Mouse (Mus musculus): ENCODE results near the gene Pcbd2. TPM values are rescaled to one million over a fixed set of nuclear protein-coding genes. Genes with fewer than 3 reads are reported as not detected.

The Pcbd2 gene
- total RNA-seq, 2 experiments from 2014 or later, result 15.5 to 20.6 TPM

GRCm38 (mm10) chr13:55730716-55731115 is 3.5 kb downstream of the Pcbd2 start:
- intact Hi-C loops (cut with DNase I), result no loop called here
- DNase-seq, result no peak

DNA sequence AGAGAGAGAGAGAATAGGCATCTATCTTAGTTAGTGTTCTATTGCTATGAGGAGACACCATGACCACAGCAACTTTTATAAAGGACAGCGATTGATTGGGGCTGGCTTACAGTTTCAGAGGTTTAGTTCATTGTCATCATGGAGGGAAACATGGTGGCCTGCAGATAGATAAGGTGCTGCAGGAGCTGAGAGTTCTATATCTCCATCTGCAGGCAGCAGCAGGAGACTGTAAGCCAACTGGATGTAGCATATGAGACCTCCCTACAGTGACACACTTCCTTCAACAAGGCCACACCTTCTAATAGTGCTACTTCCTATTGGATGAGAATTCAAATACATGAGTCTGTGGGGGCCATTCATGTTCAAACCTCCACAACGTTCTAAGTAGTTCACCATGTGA is 5.0 kb downstream of the Pcbd2 start:
- intact Hi-C loops (cut with DNase I), result no loop called here
- DNase-seq, result no peak

DNA sequence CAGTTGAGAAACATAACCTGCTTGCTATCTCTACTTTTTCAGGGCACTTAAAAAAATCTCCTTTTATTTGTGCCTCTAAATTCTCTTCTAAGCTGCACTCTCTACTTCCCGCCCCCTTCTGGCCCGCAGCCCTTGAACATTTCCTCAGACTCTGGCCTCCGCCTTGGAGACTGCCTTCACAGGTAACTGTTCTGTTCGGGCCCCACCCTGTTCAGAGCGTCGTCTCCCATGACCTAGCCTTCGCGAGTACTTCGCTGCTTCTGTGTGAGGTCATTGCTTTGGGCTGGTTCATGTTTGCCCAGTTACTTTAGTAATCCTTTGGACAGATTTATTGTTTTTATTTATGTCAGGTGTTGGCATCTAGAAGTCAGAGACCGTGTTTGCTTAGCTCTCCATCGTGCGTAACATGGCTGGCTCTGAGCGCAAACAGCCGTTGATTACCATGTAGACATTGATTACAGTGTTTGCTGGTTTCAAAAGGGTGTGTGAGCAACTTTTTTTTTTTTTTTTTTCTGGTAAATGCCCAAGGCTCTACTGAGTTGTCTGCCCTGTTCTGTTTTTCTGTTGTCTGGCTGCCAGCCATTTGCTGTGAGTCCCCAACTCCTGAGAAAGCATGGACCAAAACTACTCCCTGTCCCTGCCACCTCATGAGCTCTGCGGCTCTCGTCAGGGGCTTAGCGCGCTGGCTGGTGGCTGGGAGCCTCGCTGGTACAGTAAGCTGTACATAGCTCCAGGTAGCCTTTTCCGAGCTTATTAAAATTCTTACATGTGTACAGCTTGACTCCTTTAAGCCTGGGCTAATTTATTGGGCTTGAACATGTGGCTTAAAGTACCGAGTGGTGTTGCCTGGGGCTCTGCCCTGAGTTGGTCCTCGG is 6.7 kb downstream of the Pcbd2 start:
- no peak for DNase-seq
- intact Hi-C loops (cut with DNase I), result no loop called here

GRCm38 (mm10) chr13:55737885-55738284 is 10.7 kb downstream of the Pcbd2 start:
- DNase-seq, result no peak
- intact Hi-C loops (cut with DNase I), result no loop called here

GRCm38 (mm10) chr13:55742306-55742705 is 15.1 kb downstream of the Pcbd2 start:
- intact Hi-C loops (cut with DNase I), result no loop called here
- no peak for DNase-seq

GRCm38 (mm10) chr13:55754380-55754779 is 27.2 kb downstream of the Pcbd2 start:
- DNase-seq, result no peak
- intact Hi-C loops (cut with DNase I), result loop anchor here (10.0 kb wide), 1 partner anchor 200 kb away; no protein-coding TSS in a partner anchor

- no peak for DNase-seq
- intact Hi-C loops (cut with DNase I), result loop anchor here (10.0 kb wide), 1 partner anchor 198 kb away; no protein-coding TSS in a partner anchor
These were observed 29.6 kb downstream of the Pcbd2 start for GRCm38 (mm10) chr13:55756789-55757188.

GRCm38 (mm10) chr13:55757645-55758044 is 30.5 kb downstream of the Pcbd2 start:
- intact Hi-C loops (cut with DNase I), result loop anchor here (10.0 kb wide), 1 partner anchor 197 kb away; no protein-coding TSS in a partner anchor
- no peak for DNase-seq

- intact Hi-C loops (cut with DNase I), result no loop called here
- DNase-seq, result no peak
These were observed 33.4 kb downstream of the Pcbd2 start for GRCm38 (mm10) chr13:55760576-55760975.

GRCm38 (mm10) chr13:55761486-55761885 is 34.3 kb downstream of the Pcbd2 start:
- intact Hi-C loops (cut with DNase I), result no loop called here

GRCm38 (mm10) chr13:55774352-55774751 is 47.2 kb downstream of the Pcbd2 start:
- intact Hi-C loops (cut with DNase I), result no loop called here
- DNase-seq, result no peak

More at GRCm38 (mm10) chr13:55761486-55761885, 34.3 kb downstream of the Pcbd2 start:
- DNase-seq, result no peak

DNA sequence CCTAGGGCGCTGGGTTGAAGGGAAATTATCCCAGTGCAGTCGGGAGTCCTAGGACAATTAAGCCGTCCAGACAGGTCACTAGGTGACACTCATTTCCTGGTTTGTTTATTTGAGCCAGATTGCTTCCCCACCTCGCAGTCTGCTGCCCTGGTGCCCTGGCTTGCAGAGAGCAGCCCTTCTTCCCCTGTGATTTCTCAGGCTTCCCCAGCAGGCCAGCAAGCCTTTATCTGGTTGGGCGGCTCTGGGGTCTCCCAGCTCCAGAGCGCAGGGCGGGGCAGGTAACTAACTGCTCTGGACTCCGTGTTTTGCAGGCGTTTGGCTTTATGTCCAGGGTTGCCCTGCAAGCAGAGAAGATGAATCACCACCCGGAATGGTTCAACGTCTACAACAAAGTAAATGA is 47.9 kb downstream of the Pcbd2 start:
- DNase-seq, result no peak
- intact Hi-C loops (cut with DNase I), result no loop called here

- intact Hi-C loops (cut with DNase I), result no loop called here
- no peak for DNase-seq
These were observed 57.1 kb downstream of the Pcbd2 start, which contains the start of gene Catsper3 for GRCm38 (mm10) chr13:55784268-55784667. Gene Catsper3, plus strand, starts transcription at chr13:55784568.

DNA sequence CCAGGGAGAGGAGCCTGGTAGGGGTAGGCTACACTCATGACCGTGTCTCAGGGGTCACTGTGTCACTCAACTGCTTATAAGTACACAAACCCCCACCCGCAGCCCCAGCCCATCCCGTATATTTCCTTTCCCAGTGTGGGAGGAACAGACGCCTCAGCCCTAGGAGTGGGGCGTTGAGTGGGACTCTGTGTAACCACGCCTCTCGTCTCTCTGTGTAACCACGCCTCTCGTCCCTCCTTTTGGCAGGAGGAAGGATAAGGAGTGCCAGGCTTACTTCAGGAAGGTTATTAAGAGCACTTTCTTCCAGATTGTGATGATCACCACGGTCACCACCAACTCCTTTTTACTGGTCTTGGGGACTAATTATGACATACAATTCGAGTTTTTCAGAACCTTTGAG is 59.0 kb downstream of the Pcbd2 start:
- DNase-seq, result no peak
- intact Hi-C loops (cut with DNase I), result no loop called here

DNA sequence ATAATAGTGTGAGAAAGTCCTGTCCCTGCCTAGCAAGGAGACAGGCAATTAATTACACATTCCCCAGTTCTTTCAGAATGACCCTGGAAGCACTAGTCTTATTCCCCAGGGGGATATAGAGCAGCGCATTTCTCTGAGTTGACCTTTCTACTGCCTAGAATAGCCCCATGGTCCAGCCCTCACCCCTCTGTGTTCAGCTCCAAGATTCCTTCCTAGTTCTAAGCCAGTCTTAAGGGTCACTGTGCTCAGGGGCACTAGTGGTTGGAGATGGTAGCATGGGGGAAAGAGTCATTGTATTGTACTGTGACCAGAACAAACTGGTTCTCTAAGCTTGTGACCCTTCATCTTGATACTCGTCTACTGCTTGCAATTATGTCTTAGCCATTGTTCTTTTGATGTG is 74.1 kb downstream of the Pcbd2 start:
- intact Hi-C loops (cut with DNase I), result no loop called here
- DNase-seq, result no peak

DNA sequence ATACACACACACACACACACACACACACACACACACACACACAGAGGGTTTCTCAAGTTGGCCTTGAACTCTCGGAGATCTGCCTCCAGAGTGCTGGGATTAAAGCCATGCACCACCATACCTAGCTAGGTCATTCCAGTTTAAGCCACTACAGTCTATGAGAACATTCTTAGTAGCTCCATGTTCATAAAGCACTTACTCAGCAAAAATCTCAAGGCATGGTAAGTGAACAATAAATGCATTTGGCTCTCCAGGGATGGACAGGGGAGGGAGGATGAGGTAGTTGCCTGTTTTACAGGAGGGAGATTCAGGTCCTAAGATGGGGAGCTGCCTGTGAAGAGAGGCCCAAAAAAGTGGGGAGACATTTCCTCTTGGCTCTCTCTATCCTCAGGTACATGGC is 76.8 kb downstream of the Pcbd2 start:
- DNase-seq, result no peak
- intact Hi-C loops (cut with DNase I), result no loop called here

DNA sequence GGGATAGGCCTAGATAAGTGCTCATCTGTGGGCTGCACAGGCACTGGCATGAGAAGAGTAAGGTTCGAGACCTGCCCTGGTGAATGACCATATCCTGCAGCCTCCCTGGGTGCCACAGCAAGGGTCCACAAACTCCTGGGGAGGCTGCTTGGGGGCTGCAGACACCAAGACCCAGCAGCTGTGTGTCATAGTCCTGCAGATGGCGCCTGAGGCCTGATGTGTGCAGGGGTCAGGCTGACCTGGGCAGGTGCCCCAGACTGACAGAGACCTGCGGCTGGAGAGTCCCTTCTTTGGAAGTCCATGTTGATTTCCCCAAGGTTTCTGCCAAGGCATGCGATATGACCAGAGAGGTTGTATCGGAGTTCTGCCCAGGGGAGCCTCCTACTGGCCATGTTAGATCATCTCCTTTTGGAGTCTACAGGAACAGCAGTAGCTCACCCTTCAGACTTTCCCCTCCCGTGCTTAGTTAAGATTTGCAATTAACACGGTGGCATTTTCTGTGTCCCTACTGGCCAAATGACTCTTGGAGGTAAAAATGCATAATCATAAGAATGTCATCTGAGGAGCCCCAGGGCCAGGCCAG is 82.0 kb downstream of the Pcbd2 start:
- intact Hi-C loops (cut with DNase I), result no loop called here

GRCm38 (mm10) chr13:55809707-55810106 is 82.5 kb downstream of the Pcbd2 start:
- DNase-seq, result no peak
- intact Hi-C loops (cut with DNase I), result no loop called here

More for the DNA sequence above, 82.0 kb downstream of the Pcbd2 start:
- no peak for DNase-seq

DNA sequence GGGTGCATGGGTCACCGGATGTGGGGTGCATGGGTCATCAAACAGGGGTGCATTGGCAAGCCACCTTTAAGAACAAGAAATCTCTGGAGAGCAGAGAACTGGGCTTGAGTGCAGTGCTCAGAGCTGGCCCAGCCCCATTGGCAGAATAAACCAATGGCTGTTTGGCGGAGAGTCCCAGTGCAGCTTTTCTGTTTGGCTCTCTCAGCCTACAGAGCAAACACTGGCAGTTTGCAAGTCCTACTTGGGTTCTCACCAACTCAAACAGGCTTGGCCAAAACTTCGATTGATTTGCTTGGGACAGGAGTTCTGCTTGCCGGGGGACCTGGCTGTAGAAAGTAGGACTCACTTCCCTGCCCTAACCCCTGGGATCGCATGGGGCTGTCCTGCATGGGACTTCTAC is 83.8 kb downstream of the Pcbd2 start:
- no peak for DNase-seq
- intact Hi-C loops (cut with DNase I), result no loop called here

DNA sequence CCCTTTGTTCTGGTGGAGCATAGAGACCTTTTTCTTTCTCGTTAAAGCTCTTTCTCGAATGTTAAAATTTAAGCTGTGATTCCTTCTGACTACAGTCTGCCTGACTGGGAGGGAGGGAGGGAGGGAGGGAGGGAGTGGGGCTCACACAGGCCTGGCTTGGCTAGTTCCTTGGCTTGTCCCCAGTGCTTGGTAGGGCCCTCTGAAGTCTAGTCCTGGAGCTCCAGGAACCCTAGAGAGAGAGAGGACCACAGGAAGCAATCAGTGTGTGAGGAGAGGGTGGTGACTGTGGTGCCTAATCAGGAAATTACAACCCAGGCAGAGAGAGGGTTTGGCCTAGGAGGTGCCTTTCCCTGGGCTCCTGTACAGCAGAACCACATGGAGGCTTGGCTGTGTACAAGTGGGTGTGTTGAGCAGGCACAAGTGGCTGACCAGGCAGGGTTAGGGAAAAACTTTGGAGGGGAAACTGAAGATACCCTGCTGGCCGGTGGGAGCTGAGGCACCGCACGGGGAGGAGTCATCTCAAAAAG is 86.4 kb downstream of the Pcbd2 start:
- no peak for DNase-seq
- intact Hi-C loops (cut with DNase I), result no loop called here

DNA sequence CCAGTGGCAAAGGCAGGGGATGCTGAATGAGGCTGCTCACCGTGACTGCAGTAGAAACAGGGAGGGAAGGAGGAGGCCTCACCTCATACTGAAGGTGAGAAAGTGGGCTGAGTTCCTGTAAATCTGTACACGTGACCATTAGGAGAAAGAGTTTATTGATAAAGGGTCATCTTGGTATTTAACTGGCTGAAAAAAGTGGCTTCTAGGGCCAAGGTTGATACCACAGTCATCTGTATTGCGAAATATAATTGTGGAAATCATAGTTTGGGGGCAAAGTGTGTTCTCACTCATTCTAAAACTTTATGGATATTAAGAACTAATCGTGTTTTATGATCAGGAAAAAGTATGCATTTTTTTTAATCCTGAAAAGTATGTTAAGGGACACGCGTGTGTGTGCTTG is 87.7 kb downstream of the Pcbd2 start:
- intact Hi-C loops (cut with DNase I), result no loop called here
- no peak for DNase-seq

- no peak for DNase-seq
- intact Hi-C loops (cut with DNase I), result no loop called here
These were observed 95.3 kb downstream of the Pcbd2 start for GRCm38 (mm10) chr13:55822499-55822898.
